Mouse (Mus musculus) MEL (cell line): ENCODE measurements at regions not wholly inside any gene's neighbourhood (a gene's known extent, or its start where the extent isn't known, plus 50 kb on each side); places are given as distances from the start of the nearest gene placed in this dataset.

Experiments used
- CHD1 ChIP-seq: IDR thresholded peaks from 2 replicates; pipeline ENCODE4 v1.6.1; 2012; ENCODE audit warnings: low read depth, mild to moderate bottlenecking, inconsistent platforms, low read length, improper control_type of control experiment
- CTCF ChIP-seq, 3 experiments: IDR thresholded peaks in 2 of 3; conservative IDR thresholded peaks in 1 of 3; 2 replicates each; pipeline ENCODE4 v1.5.1; 2011 to 2012; ENCODE audit warnings: low read length in 3 of 3, low read depth in 2 of 3, mild to moderate bottlenecking in 2 of 3, improper control_type of control experiment in 1 of 3, inconsistent platforms in 1 of 3, mixed read lengths in 1 of 3, moderate library complexity in 1 of 3; ENCODE audit not compliant: control insufficient read depth in 1 of 3, insufficient read depth in 1 of 3, poor library complexity in 1 of 3, severe bottlenecking in 1 of 3
- EP300 ChIP-seq, 2 experiments: IDR thresholded peaks; 2 replicates each; pipeline ENCODE4 v1.6.1; 2011; ENCODE audit warnings: improper control_type of control experiment in 2 of 2, low read length in 2 of 2, low read depth in 1 of 2, mild to moderate bottlenecking in 1 of 2
- HCFC1 ChIP-seq: IDR thresholded peaks from 2 replicates; pipeline ENCODE4 v1.6.1; 2012; ENCODE audit warnings: low read depth, mild to moderate bottlenecking, inconsistent platforms, low read length, improper control_type of control experiment, moderate library complexity
- MAFK ChIP-seq: IDR thresholded peaks from 2 replicates; pipeline ENCODE4 v1.6.1; 2011; ENCODE audit warnings: low read depth, mild to moderate bottlenecking, low read length, improper control_type of control experiment, borderline replicate concordance
- MEF2A ChIP-seq: IDR thresholded peaks from 2 replicates; pipeline ENCODE4 v1.6.1; 2014; ENCODE audit warnings: low read depth, mild to moderate bottlenecking, inconsistent platforms, low read length, improper control_type of control experiment; ENCODE audit not compliant: poor library complexity, insufficient replicate concordance, severe bottlenecking; ENCODE audit errors: extremely low read depth
- MXI1 ChIP-seq: IDR thresholded peaks from 2 replicates; pipeline ENCODE4 v1.6.1; 2011; ENCODE audit warnings: mild to moderate bottlenecking, low read depth, low read length, improper control_type of control experiment
- POLR2A ChIP-seq, 2 experiments: IDR thresholded peaks; 2 replicates each; pipeline ENCODE4 v1.6.1; 2011 to 2012; ENCODE audit warnings: low read length in 2 of 2, mild to moderate bottlenecking in 2 of 2, control low read depth in 1 of 2, improper control_type of control experiment in 1 of 2, low read depth in 1 of 2, moderate library complexity in 1 of 2; ENCODE audit not compliant: control insufficient read depth in 1 of 2, insufficient read depth in 1 of 2, poor library complexity in 1 of 2
- SIN3A ChIP-seq: IDR thresholded peaks from 2 replicates; pipeline ENCODE4 v1.6.1; 2012; ENCODE audit warnings: low read length, improper control_type of control experiment, inconsistent platforms
- USF2 ChIP-seq, 2 experiments: IDR thresholded peaks; 2 replicates each; pipeline ENCODE4 v1.6.1; 2011 to 2012; ENCODE audit warnings: improper control_type of control experiment in 2 of 2, low read length in 2 of 2, borderline replicate concordance in 1 of 2, inconsistent platforms in 1 of 2, low read depth in 1 of 2, mild to moderate bottlenecking in 1 of 2; ENCODE audit not compliant: insufficient read depth in 1 of 2
- ZC3H11A ChIP-seq: IDR thresholded peaks from 2 replicates; pipeline ENCODE4 v1.6.1; 2012; ENCODE audit warnings: low read depth, mild to moderate bottlenecking, inconsistent platforms, low read length, improper control_type of control experiment
- ZMIZ1 ChIP-seq: IDR thresholded peaks from 2 replicates; pipeline ENCODE4 v1.6.1; 2012; ENCODE audit warnings: low read depth, mild to moderate bottlenecking, inconsistent platforms, low read length, improper control_type of control experiment, moderate library complexity

DNA sequence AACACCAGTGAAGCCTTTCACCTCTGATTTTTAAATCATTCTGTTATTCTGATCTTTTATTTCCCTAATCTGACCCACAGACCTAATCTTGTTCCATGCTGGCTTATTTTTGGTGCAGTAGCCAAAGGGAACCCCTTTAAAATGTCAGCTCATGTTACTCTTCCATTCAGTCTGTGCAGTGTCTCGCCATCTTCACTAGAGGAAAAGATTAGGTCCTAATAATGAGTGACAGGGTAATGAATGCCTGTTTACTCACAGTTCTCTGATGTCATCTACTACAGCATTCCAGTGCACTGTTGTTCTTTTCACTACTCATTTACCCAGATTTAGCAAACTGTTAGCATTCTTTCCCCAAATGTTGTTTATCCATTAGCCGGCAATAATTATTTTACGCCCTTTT lies 388.2 kb downstream of the Tecrl start:
- TF ChIP-seq CTCF (IDR thresholded peaks at IDR 0.05 in 2 of 3, conservative IDR thresholded peaks at IDR 0.05 in 1 of 3; ENCODE audit: control insufficient read depth in 1 of 3, insufficient read depth in 1 of 3, low read depth in 2 of 3, low read length in 3 of 3, poor library complexity in 1 of 3, severe bottlenecking in 1 of 3) (no peak), CHD1 (no peak), HCFC1 (no peak), EP300 (IDR thresholded peaks at IDR 0.05; ENCODE audit: low read depth in 1 of 2, low read length in 2 of 2) (no peak), MEF2A (no peak), ZC3H11A (no peak), SIN3A (no peak), POLR2A (IDR thresholded peaks at IDR 0.05; ENCODE audit: control insufficient read depth in 1 of 2, insufficient read depth in 1 of 2, low read depth in 1 of 2, low read length in 2 of 2, poor library complexity in 1 of 2) (no peak), USF2 (IDR thresholded peaks at IDR 0.05; ENCODE audit: borderline replicate concordance in 1 of 2, insufficient read depth in 1 of 2, low read depth in 1 of 2, low read length in 2 of 2) (no peak), MXI1 (no peak), MAFK (no peak), ZMIZ1 (no peak)
